Mouse (Mus musculus) MEL (cell line): ENCODE results near the gene Mlh1.

Experiments
- CHD1 ChIP-seq: IDR thresholded peaks from 2 replicates; pipeline ENCODE4 v1.6.1; 2012; ENCODE audit warnings: low read depth, mild to moderate bottlenecking, inconsistent platforms, low read length, improper control_type of control experiment
- CTCF ChIP-seq, 3 experiments: IDR thresholded peaks in 2 of 3; conservative IDR thresholded peaks in 1 of 3; 2 replicates each; pipeline ENCODE4 v1.5.1; 2011 to 2012; ENCODE audit warnings: low read length in 3 of 3, low read depth in 2 of 3, mild to moderate bottlenecking in 2 of 3, improper control_type of control experiment in 1 of 3, inconsistent platforms in 1 of 3, mixed read lengths in 1 of 3, moderate library complexity in 1 of 3; ENCODE audit not compliant: control insufficient read depth in 1 of 3, insufficient read depth in 1 of 3, poor library complexity in 1 of 3, severe bottlenecking in 1 of 3
- POLR2A ChIP-seq, 2 experiments: IDR thresholded peaks; 2 replicates each; pipeline ENCODE4 v1.6.1; 2011 to 2012; ENCODE audit warnings: low read length in 2 of 2, mild to moderate bottlenecking in 2 of 2, control low read depth in 1 of 2, improper control_type of control experiment in 1 of 2, low read depth in 1 of 2, moderate library complexity in 1 of 2; ENCODE audit not compliant: control insufficient read depth in 1 of 2, insufficient read depth in 1 of 2, poor library complexity in 1 of 2
- TAL1 ChIP-seq: IDR thresholded peaks from 2 replicates; pipeline ENCODE4 v1.6.1; 2012; ENCODE audit warnings: mild to moderate bottlenecking, inconsistent platforms, low read length, moderate library complexity, mixed read lengths

- TF ChIP-seq CHD1, result no peak
- TF ChIP-seq CTCF (IDR thresholded peaks at IDR 0.05 in 2 of 3, conservative IDR thresholded peaks at IDR 0.05 in 1 of 3; ENCODE audit: control insufficient read depth in 1 of 3, insufficient read depth in 1 of 3, low read depth in 2 of 3, low read length in 3 of 3, poor library complexity in 1 of 3, severe bottlenecking in 1 of 3), result no peak
- TF ChIP-seq TAL1, result no peak
- no peak for TF ChIP-seq POLR2A (IDR thresholded peaks at IDR 0.05; ENCODE audit: control insufficient read depth in 1 of 2, insufficient read depth in 1 of 2, low read depth in 1 of 2, low read length in 2 of 2, poor library complexity in 1 of 2)
Measured at GRCm38 (mm10) chr9:111223406-111223805, 48.2 kb downstream of the Mlh1 start.
